Mouse (Mus musculus): ENCODE results near the gene Hipk3. TPM values are rescaled to one million over a fixed set of nuclear protein-coding genes. Genes with fewer than 3 reads are reported as not detected.

The Hipk3 gene
- total and polyA plus RNA-seq, 3 experiments = 12.2 to 69.2 (median 49.7) TPM

GRCm38 (mm10) chr2:104466908-104467616 is 27.2 kb downstream of the Hipk3 start:
- no peak for TF ChIP-seq TAL1 (conservative IDR thresholded peaks at IDR 0.05; ENCODE audit: low read depth, low read length)
- TF ChIP-seq POLR2AphosphoS5 (IDR thresholded peaks at IDR 0.05; ENCODE audit: insufficient replicate concordance, low read depth, low read length) = no peak
- TF ChIP-seq CTCF (IDR thresholded peaks at IDR 0.05; ENCODE audit: low read depth, low read length) = no peak
- no peak for TF ChIP-seq GATA1 (IDR thresholded peaks at IDR 0.05; ENCODE audit: borderline replicate concordance, low read length)
- no peak for TF ChIP-seq GATA2 (IDR thresholded peaks at IDR 0.05; ENCODE audit: borderline replicate concordance, low read depth, low read length)
- no peak for DNase-seq (ENCODE audit: low spot score)
- no peaks in the 10 kb centered on the region for H3K9me3 ChIP-seq (replicated peaks)

GRCm38 (mm10) chr2:104465639-104466430 is 28.4 kb downstream of the Hipk3 start:
- no peak for ATAC-seq (ENCODE audit: extremely low read depth, insufficient number of reproducible peaks, low FRiP score, poor library complexity, severe bottlenecking)
- TF ChIP-seq POLR2AphosphoS5 (IDR thresholded peaks at IDR 0.05; ENCODE audit: insufficient replicate concordance, low read depth, low read length) = no peak
- TF ChIP-seq GATA1 (IDR thresholded peaks at IDR 0.05; ENCODE audit: borderline replicate concordance, low read length) = no peak

More at GRCm38 (mm10) chr2:104466908-104467616, 27.2 kb downstream of the Hipk3 start:
- 0 out of 2 replicates have a peak, but pooled peaks cover 4% of the 10 kb centered on the region for H3K4me1 ChIP-seq (ENCODE audit: insufficient read depth, low read depth, low read length)
- H3K36me3 ChIP-seq (replicated peaks) = peaks cover 46% of the 10 kb centered on the region
- ATAC-seq (ENCODE audit: extremely low read depth, insufficient number of reproducible peaks, low FRiP score, poor library complexity, severe bottlenecking) = no peak
- H3K4me3 ChIP-seq (ENCODE audit: low read depth, low read length) = no peak overlapping the region
- H3K27me3 ChIP-seq (ENCODE audit: insufficient read depth, low read length) = no peaks in the 10 kb centered on the region

DNA sequence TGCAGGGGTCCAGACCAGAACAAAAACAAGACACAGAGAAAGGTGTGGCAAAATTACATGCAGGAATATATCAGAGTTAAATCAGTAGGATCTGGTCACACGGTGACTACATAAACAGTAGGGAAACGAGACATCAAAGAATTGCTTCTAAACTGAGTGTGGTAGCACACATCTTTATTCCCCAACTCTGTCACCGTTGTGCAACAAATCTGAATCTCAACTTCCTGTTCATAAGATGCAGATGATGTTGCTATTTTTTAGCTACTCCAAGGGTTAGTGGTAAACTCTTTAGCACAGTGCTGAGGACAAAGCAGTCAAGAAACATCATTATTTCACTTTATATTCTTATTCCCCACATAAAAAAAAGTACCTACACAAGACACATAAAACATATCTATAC is 34.2 kb downstream of the Hipk3 start:
- no peaks in the 10 kb centered on the region for H3K9me3 ChIP-seq (replicated peaks)
- H3K27me3 ChIP-seq (ENCODE audit: insufficient read depth, low read length) = no peaks in the 10 kb centered on the region
- peaks cover 18% of the 10 kb centered on the region for H3K4me1 ChIP-seq (ENCODE audit: insufficient read depth, low read depth, low read length)
- DNase-seq (ENCODE audit: low spot score) = no peak
- ATAC-seq (ENCODE audit: extremely low read depth, insufficient number of reproducible peaks, low FRiP score, poor library complexity, severe bottlenecking) = no peak
- H3K4me3 ChIP-seq (ENCODE audit: low read depth, low read length) = no peak overlapping the region
- peaks cover 26% of the 10 kb centered on the region for H3K36me3 ChIP-seq (replicated peaks)
- no peak for TF ChIP-seq GATA2 (IDR thresholded peaks at IDR 0.05; ENCODE audit: borderline replicate concordance, low read depth, low read length)
- no peak for TF ChIP-seq GATA1 (IDR thresholded peaks at IDR 0.05; ENCODE audit: borderline replicate concordance, low read length)
- TF ChIP-seq POLR2AphosphoS5 (IDR thresholded peaks at IDR 0.05; ENCODE audit: insufficient replicate concordance, low read depth, low read length) = no peak
- TF ChIP-seq CTCF (IDR thresholded peaks at IDR 0.05; ENCODE audit: low read depth, low read length) = no peak
- no peak for TF ChIP-seq TAL1 (conservative IDR thresholded peaks at IDR 0.05; ENCODE audit: low read depth, low read length)

More at GRCm38 (mm10) chr2:104465639-104466430, 28.4 kb downstream of the Hipk3 start:
- Histone ChIP-seq H3K9me3 (replicated peaks) (no peaks in the 10 kb centered on the region), H3K4me1 (ENCODE audit: insufficient read depth, low read depth, low read length) (0 out of 2 replicates have a peak, but pooled peaks cover 4% of the 10 kb centered on the region), H3K27me3 (ENCODE audit: insufficient read depth, low read length) (no peaks in the 10 kb centered on the region), H3K36me3 (replicated peaks) (peaks cover 37% of the 10 kb centered on the region), H3K4me3 (ENCODE audit: low read depth, low read length) (no peak overlapping the region)
- no peak for DNase-seq (ENCODE audit: low spot score)

- H3K36me3 ChIP-seq (replicated peaks) = peaks cover 25% of the 10 kb centered on the region
- H3K9me3 ChIP-seq (replicated peaks) = no peaks in the 10 kb centered on the region
- ATAC-seq (ENCODE audit: extremely low read depth, insufficient number of reproducible peaks, low FRiP score, poor library complexity, severe bottlenecking) (no peak; the same call in 1 of the 2 replicates), DNase-seq (ENCODE audit: low spot score) (no peak)
- H3K27me3 ChIP-seq (ENCODE audit: insufficient read depth, low read length) = no peaks in the 10 kb centered on the region
- H3K4me3 ChIP-seq (ENCODE audit: low read depth, low read length) = no peak overlapping the region
- peaks cover 18% of the 10 kb centered on the region for H3K4me1 ChIP-seq (ENCODE audit: insufficient read depth, low read depth, low read length)
- TF ChIP-seq TAL1 (conservative IDR thresholded peaks at IDR 0.05; ENCODE audit: low read depth, low read length) (no peak), POLR2AphosphoS5 (IDR thresholded peaks at IDR 0.05; ENCODE audit: insufficient replicate concordance, low read depth, low read length) (no peak), CTCF (IDR thresholded peaks at IDR 0.05; ENCODE audit: low read depth, low read length) (no peak), GATA1 (IDR thresholded peaks at IDR 0.05; ENCODE audit: borderline replicate concordance, low read length) (no peak), GATA2 (IDR thresholded peaks at IDR 0.05; ENCODE audit: borderline replicate concordance, low read depth, low read length) (no peak)
Measured at GRCm38 (mm10) chr2:104458569-104459332, 35.5 kb downstream of the Hipk3 start.

DNA sequence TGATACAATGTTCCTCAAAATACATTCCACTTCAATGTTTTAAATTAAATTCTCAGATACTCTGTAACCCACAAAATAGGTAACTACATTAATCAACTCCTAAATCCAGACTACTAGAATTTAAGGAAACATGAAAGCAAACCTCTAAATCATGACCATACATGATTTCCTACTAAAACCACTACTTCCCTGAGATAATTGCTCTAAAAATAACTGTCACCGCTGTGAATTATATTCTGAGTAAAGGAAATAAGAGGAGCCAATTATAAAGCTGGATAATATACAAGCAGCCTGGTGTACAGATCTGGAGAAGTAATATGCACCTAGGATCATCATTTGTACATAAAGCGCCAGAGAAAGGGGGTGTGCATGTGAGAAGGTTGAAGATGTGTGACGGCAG is 37.1 kb downstream of the Hipk3 start:
- Histone ChIP-seq H3K4me1 (ENCODE audit: insufficient read depth, low read depth, low read length) (peaks cover 18% of the 10 kb centered on the region), H3K27me3 (ENCODE audit: insufficient read depth, low read length) (no peaks in the 10 kb centered on the region), H3K9me3 (replicated peaks) (no peaks in the 10 kb centered on the region), H3K4me3 (ENCODE audit: low read depth, low read length) (no peak overlapping the region), H3K36me3 (replicated peaks) (peaks cover 14% of the 10 kb centered on the region)
- no peak for TF ChIP-seq CTCF (IDR thresholded peaks at IDR 0.05; ENCODE audit: low read depth, low read length)
- no peak for TF ChIP-seq TAL1 (conservative IDR thresholded peaks at IDR 0.05; ENCODE audit: low read depth, low read length)
- TF ChIP-seq GATA1 (IDR thresholded peaks at IDR 0.05; ENCODE audit: borderline replicate concordance, low read length) = no peak
- TF ChIP-seq POLR2AphosphoS5 (IDR thresholded peaks at IDR 0.05; ENCODE audit: insufficient replicate concordance, low read depth, low read length) = no peak
- no peak for TF ChIP-seq GATA2 (IDR thresholded peaks at IDR 0.05; ENCODE audit: borderline replicate concordance, low read depth, low read length)
- DNase-seq (ENCODE audit: low spot score) (no peak), ATAC-seq (ENCODE audit: extremely low read depth, insufficient number of reproducible peaks, low FRiP score, poor library complexity, severe bottlenecking) (no peak)

All from G1E (cell line).